Mouse (Mus musculus): ENCODE data around the gene Csrp3. TPM values are rescaled to one million over a fixed set of nuclear protein-coding genes. Genes with fewer than 3 reads are reported as not detected.
A peak's percentile ranks its signal among the peaks of the same experiment; 100 is the strongest.

Gene Csrp3
- polyA plus RNA-seq, 1 experiment from 2014 or later, result 0.19 TPM

GRCm38 (mm10) chr7:48840545-48840944 is 7.3 kb downstream of the Csrp3 start:
- Histone ChIP-seq H3K36me3 (no peaks in the 10 kb centered on the region), H3K27ac (no peak overlapping the region), H3K4me3 (replicated peaks) (no peak overlapping the region), H3K4me1 (replicated peaks) (peaks cover 2% of the 10 kb centered on the region), H3K9me3 (no peaks in the 10 kb centered on the region), H3K9ac (replicated peaks) (no peak overlapping the region), H3K4me2 (replicated peaks) (no peak overlapping the region), H3K27me3 (peaks cover 82% of the 10 kb centered on the region)
- ATAC-seq, result no peak
- 83% methylated on average over 2 of the region's 2 CpGs for WGBS

GRCm38 (mm10) chr7:48838434-48838833 is 9.4 kb downstream of the Csrp3 start:
- Histone ChIP-seq H3K4me3 (replicated peaks) (no peak overlapping the region), H3K9ac (replicated peaks) (no peak overlapping the region), H3K4me1 (replicated peaks) (peaks cover 15% of the 10 kb centered on the region), H3K27ac (no peak overlapping the region), H3K4me2 (replicated peaks) (no peak overlapping the region), H3K36me3 (no peaks in the 10 kb centered on the region), H3K9me3 (no peaks in the 10 kb centered on the region), H3K27me3 (peaks cover 72% of the 10 kb centered on the region)
- WGBS, result 57% methylated on average over 2 of the region's 2 CpGs
- no peak for ATAC-seq

- H3K4me1 ChIP-seq (replicated peaks), result peaks cover 15% of the 10 kb centered on the region
- no peak overlapping the region for H3K27ac ChIP-seq
- H3K36me3 ChIP-seq, result no peaks in the 10 kb centered on the region
- peaks cover 76% of the 10 kb centered on the region for H3K27me3 ChIP-seq
- no peaks in the 10 kb centered on the region for H3K9me3 ChIP-seq
- H3K4me2 ChIP-seq (replicated peaks), result no peak overlapping the region
- 89% methylated on average over 6 of the region's 6 CpGs for WGBS
- no peak overlapping the region for H3K4me3 ChIP-seq (replicated peaks)
- no peak overlapping the region for H3K9ac ChIP-seq (replicated peaks)
- ATAC-seq, result no peak
Measured at GRCm38 (mm10) chr7:48836949-48837348, 10.9 kb downstream of the Csrp3 start.

GRCm38 (mm10) chr7:48834989-48835626 is 12.7 kb downstream of the Csrp3 start:
- no peak overlapping the region for H3K4me2 ChIP-seq (replicated peaks)
- H3K4me1 ChIP-seq (replicated peaks), result peaks cover 15% of the 10 kb centered on the region
- no peaks in the 10 kb centered on the region for H3K36me3 ChIP-seq
- peak; percentile 65 for ATAC-seq
- no peak overlapping the region for H3K4me3 ChIP-seq (replicated peaks)
- no peak overlapping the region for H3K9ac ChIP-seq (replicated peaks)
- H3K27ac ChIP-seq, result no peak overlapping the region
- 33% methylated on average over 12 of the region's 12 CpGs for WGBS
- H3K9me3 ChIP-seq, result no peaks in the 10 kb centered on the region
- H3K27me3 ChIP-seq, result peaks cover 83% of the 10 kb centered on the region

- Histone ChIP-seq H3K27me3 (peaks cover 80% of the 10 kb centered on the region), H3K9ac (replicated peaks) (no peak overlapping the region), H3K9me3 (no peaks in the 10 kb centered on the region), H3K36me3 (no peaks in the 10 kb centered on the region), H3K4me2 (replicated peaks) (no peak overlapping the region), H3K4me1 (replicated peaks) (peaks cover 15% of the 10 kb centered on the region), H3K27ac (no peak overlapping the region), H3K4me3 (replicated peaks) (no peak overlapping the region)
- 45% methylated on average over 4 of the region's 4 CpGs for WGBS
- no peak for ATAC-seq
Measured at GRCm38 (mm10) chr7:48834371-48834970, 13.4 kb downstream of the Csrp3 start.

- Histone ChIP-seq H3K27ac (no peak overlapping the region), H3K4me2 (replicated peaks) (no peak overlapping the region), H3K9ac (replicated peaks) (no peak overlapping the region), H3K27me3 (peaks cover 76% of the 10 kb centered on the region), H3K36me3 (peaks cover 5% of the 10 kb centered on the region), H3K4me3 (replicated peaks) (no peak overlapping the region), H3K9me3 (no peaks in the 10 kb centered on the region), H3K4me1 (replicated peaks) (peaks cover 15% of the 10 kb centered on the region)
- no peak for ATAC-seq
- WGBS, result 79% methylated on average over 1 of the region's 1 CpGs
Measured at GRCm38 (mm10) chr7:48832735-48833134, 15.1 kb downstream of the Csrp3 start.

- H3K9me3 ChIP-seq, result no peaks in the 10 kb centered on the region
- ATAC-seq, result no peak
- peaks cover 26% of the 10 kb centered on the region for H3K36me3 ChIP-seq
- H3K9ac ChIP-seq (replicated peaks), result no peak overlapping the region
- no peak overlapping the region for H3K4me3 ChIP-seq (replicated peaks)
- H3K27me3 ChIP-seq, result peaks cover 56% of the 10 kb centered on the region
- WGBS, result 65% methylated on average over 2 of the region's 2 CpGs
- no peak overlapping the region for H3K27ac ChIP-seq
- H3K4me1 ChIP-seq (replicated peaks), result peaks cover 12% of the 10 kb centered on the region
- no peak overlapping the region for H3K4me2 ChIP-seq (replicated peaks)
Measured at GRCm38 (mm10) chr7:48830395-48830794, 17.4 kb downstream of the Csrp3 start.

GRCm38 (mm10) chr7:48829177-48829910 is 18.5 kb downstream of the Csrp3 start:
- WGBS, result 88% methylated on average over 5 of the region's 5 CpGs

GRCm38 (mm10) chr7:48825170-48825569 is 22.7 kb downstream of the Csrp3 start:
- H3K4me2 ChIP-seq (replicated peaks), result no peak overlapping the region
- no peak overlapping the region for H3K27ac ChIP-seq
- H3K4me3 ChIP-seq (replicated peaks), result no peak overlapping the region
- no peaks in the 10 kb centered on the region for H3K9me3 ChIP-seq
- no peak for ATAC-seq
- H3K4me1 ChIP-seq (replicated peaks), result peaks cover 8% of the 10 kb centered on the region
- peaks cover 15% of the 10 kb centered on the region for H3K27me3 ChIP-seq
- WGBS, result 91% methylated on average over 6 of the region's 6 CpGs
- peaks cover 61% of the 10 kb centered on the region for H3K36me3 ChIP-seq
- H3K9ac ChIP-seq (replicated peaks), result no peak overlapping the region

More at GRCm38 (mm10) chr7:48829177-48829910, 18.5 kb downstream of the Csrp3 start:
- Histone ChIP-seq H3K27me3 (peaks cover 55% of the 10 kb centered on the region), H3K4me2 (replicated peaks) (no peak overlapping the region), H3K36me3 (peaks cover 37% of the 10 kb centered on the region), H3K4me1 (replicated peaks) (peaks cover 1% of the 10 kb centered on the region; the same call in 1 of the 2 replicates), H3K4me3 (replicated peaks) (no peak overlapping the region), H3K27ac (no peak overlapping the region), H3K9ac (replicated peaks) (no peak overlapping the region), H3K9me3 (no peaks in the 10 kb centered on the region)
- no peak for ATAC-seq

GRCm38 (mm10) chr7:48824671-48825070 is 23.2 kb downstream of the Csrp3 start:
- Histone ChIP-seq H3K9ac (replicated peaks) (no peak overlapping the region), H3K4me2 (replicated peaks) (no peak overlapping the region), H3K4me1 (replicated peaks) (peaks cover 8% of the 10 kb centered on the region), H3K27ac (no peak overlapping the region), H3K36me3 (peaks cover 66% of the 10 kb centered on the region), H3K9me3 (no peaks in the 10 kb centered on the region), H3K27me3 (peaks cover 12% of the 10 kb centered on the region), H3K4me3 (replicated peaks) (no peak overlapping the region)
- no peak for ATAC-seq
- 92% methylated on average over 1 of the region's 1 CpGs for WGBS

- Histone ChIP-seq H3K4me3 (replicated peaks) (no peak overlapping the region), H3K9ac (replicated peaks) (no peak overlapping the region), H3K4me2 (replicated peaks) (no peak overlapping the region), H3K27ac (no peak overlapping the region), H3K4me1 (replicated peaks) (peaks cover 8% of the 10 kb centered on the region), H3K27me3 (peaks cover 6% of the 10 kb centered on the region; the same call in 1 of the 2 replicates), H3K9me3 (no peaks in the 10 kb centered on the region), H3K36me3 (peaks cover 73% of the 10 kb centered on the region)
- WGBS, result 96% methylated on average over 3 of the region's 3 CpGs
- no peak for ATAC-seq
Measured at GRCm38 (mm10) chr7:48823621-48824020, 24.2 kb downstream of the Csrp3 start.

GRCm38 (mm10) chr7:48821654-48822053 is 26.2 kb downstream of the Csrp3 start:
- H3K4me1 ChIP-seq (replicated peaks), result peaks cover 8% of the 10 kb centered on the region
- H3K27me3 ChIP-seq, result no peaks in the 10 kb centered on the region
- no peak for ATAC-seq
- H3K9me3 ChIP-seq, result no peaks in the 10 kb centered on the region
- H3K36me3 ChIP-seq, result peaks cover 76% of the 10 kb centered on the region
- H3K4me2 ChIP-seq (replicated peaks), result no peak overlapping the region
- no peak overlapping the region for H3K9ac ChIP-seq (replicated peaks)
- 52% methylated on average over 5 of the region's 5 CpGs for WGBS
- H3K27ac ChIP-seq, result no peak overlapping the region
- no peak overlapping the region for H3K4me3 ChIP-seq (replicated peaks)

Measured in midbrain, embryonic 13.5 days (tissue).